Mouse (Mus musculus): ENCODE measurements around the gene Serpinb12.

GRCm38 (mm10) chr1:106983865-106984264 is 49.6 kb downstream of the Serpinb12 start:
- no peak for TF ChIP-seq CTCF (IDR thresholded peaks at IDR 0.05; ENCODE audit: low read depth)
- no peak for TF ChIP-seq EP300 (IDR thresholded peaks at IDR 0.05; ENCODE audit: low read depth)

Data from heart, postnatal 0 days (tissue).